8 mouse cellular contexts compared by ENCODE assay signal in genomic region chr16:43889208-43890004, GRCm38 (mm10). TPM values are rescaled to one million over a fixed set of nuclear protein-coding genes. Genes with fewer than 3 reads are reported as not detected.
DNase-seq lines count a peak whose midpoint lies in the region; ATAC-seq lines count a peak whose summit lies in the region.

TSS of gene Ccdc191 (plus strand) at chr16:43889800.

- peak within 1 kb of the TSS; percentile 87 for H3K9ac ChIP-seq in lung, embryonic 16.5 days (ENCODE audit: low read length)

- no peaks in the 10 kb centered on the region for H3K9me3 ChIP-seq in lung, embryonic 16.5 days (ENCODE audit: control insufficient read depth, low read length)

- WGBS in lung, embryonic 16.5 days: under 1% methylated on average over 33 of the region's 33 CpGs

- H3K4me2 ChIP-seq in lung, embryonic 16.5 days (ENCODE audit: low read depth, low read length): peak within 1 kb of the TSS; percentile 89

- H3K27ac ChIP-seq in lung, embryonic 16.5 days (ENCODE audit: low read length): peak within 1 kb of the TSS; percentile 47

- peaks cover 15% of the 10 kb centered on the region for H3K4me1 ChIP-seq in lung, embryonic 16.5 days (replicated peaks; ENCODE audit: control insufficient read depth, insufficient read depth, low read length)

- ATAC-seq in hematopoietic stem cell, adult 5-6 weeks (replicated peaks in 1 of 2; ENCODE audit: insufficient read depth in 1 of 2, low FRiP score in 2 of 2, low TSS enrichment in 1 of 2, low read depth in 1 of 2, poor library complexity in 2 of 2, severe bottlenecking in 2 of 2): peak; percentile 99
- ATAC-seq in lung, embryonic 16.5 days (ENCODE audit: low read depth): peak; percentile 100

- no peaks in the 10 kb centered on the region for H3K27me3 ChIP-seq in lung, embryonic 16.5 days (ENCODE audit: control insufficient read depth, insufficient read depth, low read depth, low read length)

- DNase-seq in MEL-GATA-1-ER (ENCODE audit: extremely low read depth, low read depth): peak; percentile 100
- peak; percentile 99 for DNase-seq in cerebellum, adult 8-10 months
- DNase-seq in forelimb bud, embryonic 11.5 days (ENCODE audit: low read depth, low spot score): peak; percentile 100
- peak; percentile 99 for DNase-seq in layer of hippocampus, adult 9-10 months (ENCODE audit: low spot score)
- DNase-seq in ovary, postnatal 10 days (ENCODE audit: low spot score): peak; percentile 96
- DNase-seq in thymus, postnatal 10 days (ENCODE audit: low spot score in 2 of 2): peak; percentile 95 to 97

- no peaks in the 10 kb centered on the region for H3K36me3 ChIP-seq in lung, embryonic 16.5 days (ENCODE audit: control insufficient read depth, insufficient read depth, low read length)

- peak within 1 kb of the TSS; percentile 71 for H3K4me3 ChIP-seq in lung, embryonic 16.5 days (ENCODE audit: low read length)

RNA-seq across cellular contexts. Expression of gene Ccdc191, which starts in this region (rescaled TPM):
- 25.3 and 35.5 TPM in 2 replicates for total RNA-seq in hematopoietic stem cell, adult 5-6 weeks (2017)
- 14.8 and 16.6 TPM in 2 replicates for polyA plus RNA-seq in lung, embryonic 16.5 days (2015; fragmentation: Nextera tagmentation; extraction: Ambion mirVana)

Comparison
In these comparisons a context has a peak if more than half of its experiments do, and no peak if none do; other contexts are left out.
1. Peak in every context shown above with its lines: DNase-seq, ATAC-seq, H3K4me3 ChIP-seq and H3K27ac ChIP-seq.